Comparison of ENCODE assay signal across 8 mouse cellular contexts in the genomic region with DNA sequence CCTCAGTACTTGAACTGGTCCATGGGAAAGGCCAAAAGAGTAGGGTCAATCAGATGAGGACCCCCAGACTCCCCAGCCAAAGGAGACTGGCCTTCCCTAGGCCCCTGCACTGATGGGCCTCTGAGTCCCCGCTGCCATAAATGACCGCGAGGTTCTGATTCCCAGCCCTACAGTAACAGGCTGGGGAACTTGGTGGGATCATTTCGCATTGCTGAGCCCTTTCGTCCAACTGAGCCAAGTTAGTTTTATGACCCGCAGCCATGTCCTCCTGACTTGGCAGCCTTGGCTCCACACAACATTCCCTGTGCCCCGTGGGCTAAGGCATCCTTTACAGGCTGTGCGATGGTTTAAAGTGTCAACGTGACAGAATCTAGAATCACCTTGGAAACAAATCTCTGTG. TPM values are rescaled to one million over a fixed set of nuclear protein-coding genes. Genes with fewer than 3 reads are reported as not detected.
DNase-seq lines count a peak whose midpoint lies in the region; ATAC-seq and TF ChIP-seq lines count a peak whose summit lies in the region.

No protein-coding gene starts in this region.

- WGBS in spleen, adult 2 months: 75% methylated on average over 9 of the region's 9 CpGs
- 60% methylated on average over 9 of the region's 9 CpGs for WGBS in liver, embryonic 11.5 days
- 45% methylated on average over 9 of the region's 9 CpGs for WGBS in stomach, postnatal 0 days

- peak overlapping the region; percentile 86 for H3K4me3 ChIP-seq in erythroblast, embryonic 14.5 days (replicated peaks)
- H3K4me3 ChIP-seq in spleen, adult 2 months (ENCODE audit: extremely low read depth, insufficient read depth, insufficient read length): peak overlapping the region; percentile 73; the same call in 1 of the 2 replicates
- peak overlapping the region; percentile 79 for H3K4me3 ChIP-seq in liver, embryonic 11.5 days (ENCODE audit: low read depth, low read length)
- peak overlapping the region; percentile 83 for H3K4me3 ChIP-seq in stomach, postnatal 0 days (ENCODE audit: low read depth, low read length)

- H3K9ac ChIP-seq in liver, embryonic 11.5 days (ENCODE audit: low read depth, low read length): peak overlapping the region; percentile 81
- peak overlapping the region; percentile 93 for H3K9ac ChIP-seq in stomach, postnatal 0 days (ENCODE audit: low read length)

- H3K4me2 ChIP-seq in liver, embryonic 11.5 days: peak overlapping the region; percentile 95
- H3K4me2 ChIP-seq in stomach, postnatal 0 days (replicated peaks; ENCODE audit: low read depth): peak overlapping the region; percentile 78

- peaks cover 51% of the 10 kb centered on the region for H3K4me1 ChIP-seq in erythroblast, embryonic 14.5 days (ENCODE audit: control insufficient read depth)
- peaks cover 18% of the 10 kb centered on the region; the same call in 1 of the 2 replicates for H3K4me1 ChIP-seq in spleen, adult 2 months (ENCODE audit: control insufficient read depth, insufficient read depth, insufficient read length)
- H3K4me1 ChIP-seq in liver, embryonic 11.5 days (replicated peaks; ENCODE audit: control insufficient read depth, insufficient read depth, low read length): peaks cover 31% of the 10 kb centered on the region
- H3K4me1 ChIP-seq in stomach, postnatal 0 days (replicated peaks; ENCODE audit: control insufficient read depth, insufficient read depth): peaks cover 9% of the 10 kb centered on the region; the same call in 1 of the 2 replicates

- no peak for DNase-seq in spleen, adult 2 months (ENCODE audit: low read depth in 1 of 2, low spot score in 2 of 2)
- DNase-seq in spleen, adult 18-20 months: no peak
- no peak for DNase-seq in liver, embryonic 11.5 days (ENCODE audit: low spot score)
- no peak for DNase-seq in stomach, postnatal 0 days (ENCODE audit: low spot score)
- no peak for DNase-seq in frontal cortex, adult 2 months (ENCODE audit: extremely low spot score in 1 of 2, low spot score in 1 of 2)
- no peak for DNase-seq in retina, postnatal 1 day

- TF ChIP-seq POLR2A in spleen, adult 2 months (IDR thresholded peaks at IDR 0.05; ENCODE audit: low read depth, low read length): no peak

- no peak for TF ChIP-seq CTCF in spleen, adult 2 months (IDR thresholded peaks at IDR 0.05; ENCODE audit: extremely low read depth, insufficient read depth, insufficient read length, insufficient replicate concordance)
- no peak for TF ChIP-seq CTCF in stomach, postnatal 0 days (IDR thresholded peaks at IDR 0.05; ENCODE audit: low read depth)

- no peak for ATAC-seq in erythroblast, adult 5-6 weeks (replicated peaks; ENCODE audit: low FRiP score, poor library complexity, severe bottlenecking)
- no peak for ATAC-seq in liver, embryonic 11.5 days (replicated peaks; ENCODE audit: low FRiP score)
- ATAC-seq in stomach, postnatal 0 days (ENCODE audit: low FRiP score, low TSS enrichment): no peak

- peak overlapping the region; percentile 42; the same call in 1 of the 2 replicates for H3K27ac ChIP-seq in spleen, adult 2 months (ENCODE audit: insufficient read depth, low read length)
- H3K27ac ChIP-seq in liver, embryonic 11.5 days (ENCODE audit: low read depth, low read length): peak overlapping the region; percentile 82; the same call in 1 of the 2 replicates
- H3K27ac ChIP-seq in stomach, postnatal 0 days (replicated peaks): peak overlapping the region; percentile 94

- no peak for TF ChIP-seq EP300 in stomach, postnatal 0 days (optimal IDR thresholded peaks at IDR 0.05)

- no peaks in the 10 kb centered on the region for H3K9me3 ChIP-seq in erythroblast, embryonic 14.5 days (ENCODE audit: control insufficient read depth, low read length)
- H3K9me3 ChIP-seq in liver, embryonic 11.5 days (ENCODE audit: control insufficient read depth, low read length): no peaks in the 10 kb centered on the region
- no peaks in the 10 kb centered on the region for H3K9me3 ChIP-seq in stomach, postnatal 0 days (ENCODE audit: control insufficient read depth, low read length)

- peaks cover 6% of the 10 kb centered on the region; the same call in 1 of the 2 replicates for H3K27me3 ChIP-seq in erythroblast, embryonic 14.5 days (ENCODE audit: control insufficient read depth)
- no peaks in the 10 kb centered on the region for H3K27me3 ChIP-seq in spleen, adult 2 months (ENCODE audit: control insufficient read depth, insufficient read depth, low read length)
- no peaks in the 10 kb centered on the region for H3K27me3 ChIP-seq in liver, embryonic 11.5 days (replicated peaks; ENCODE audit: control insufficient read depth, insufficient read depth, low read length)
- no peaks in the 10 kb centered on the region for H3K27me3 ChIP-seq in stomach, postnatal 0 days (ENCODE audit: control insufficient read depth, insufficient read depth, low read length)

- H3K36me3 ChIP-seq in erythroblast, embryonic 14.5 days (ENCODE audit: control insufficient read depth): peaks cover 5% of the 10 kb centered on the region
- no peaks in the 10 kb centered on the region for H3K36me3 ChIP-seq in spleen, adult 2 months (ENCODE audit: control insufficient read depth, insufficient read depth, low read length)
- H3K36me3 ChIP-seq in liver, embryonic 11.5 days (ENCODE audit: control insufficient read depth, insufficient read depth, low read length): no peaks in the 10 kb centered on the region
- no peaks in the 10 kb centered on the region for H3K36me3 ChIP-seq in stomach, postnatal 0 days (ENCODE audit: control insufficient read depth, insufficient read depth, low read length)

RNA-seq across cellular contexts. Expression of a gene that starts 1.0 kb away (rescaled TPM):
- 3.8 and 4.6 TPM in 2 replicates for polyA plus RNA-seq in erythroblast, embryonic 14.5 days (2012)
- total RNA-seq in erythroblast, adult 5-6 weeks (2015; ENCODE audit: low replicate concordance): 16.5 and 24.5 TPM in 2 replicates
- total RNA-seq in erythroblast, adult 5-6 weeks (2017; ENCODE audit: low replicate concordance): 5.4 and 7.2 TPM in 2 replicates
- 68.0 and 83.6 TPM in 2 replicates for polyA plus RNA-seq in spleen, adult 2 months (2012; rRNA removed)
- polyA plus RNA-seq in liver, embryonic 11.5 days (2014; fragmentation: Nextera tagmentation; extraction: Ambion mirVana): 29.8 and 31.3 TPM in 2 replicates
- 8.0 and 10.6 TPM in 2 replicates for polyA plus RNA-seq in stomach, postnatal 0 days (2015; fragmentation: Nextera tagmentation; extraction: Ambion mirVana)
- 16.4 and 20.4 TPM in 2 replicates for polyA plus RNA-seq in frontal cortex, adult 2 months (2012; rRNA removed)

RNA-seq across cellular contexts. Expression of a gene that starts 1.1 kb away (rescaled TPM):
- 0.30 and 0.61 TPM in 2 replicates for polyA plus RNA-seq in erythroblast, embryonic 14.5 days (2012)
- 2.9 and 14.0 TPM in 2 replicates for total RNA-seq in erythroblast, adult 5-6 weeks (2015; ENCODE audit: low replicate concordance)
- 7.8 and 18.0 TPM in 2 replicates for total RNA-seq in erythroblast, adult 5-6 weeks (2017; ENCODE audit: low replicate concordance)
- 9.3 and 13.1 TPM in 2 replicates for polyA plus RNA-seq in spleen, adult 2 months (2012; rRNA removed)
- 49.7 and 54.4 TPM in 2 replicates for polyA plus RNA-seq in liver, embryonic 11.5 days (2014; fragmentation: Nextera tagmentation; extraction: Ambion mirVana)
- 27.2 and 27.8 TPM in 2 replicates for polyA plus RNA-seq in stomach, postnatal 0 days (2015; fragmentation: Nextera tagmentation; extraction: Ambion mirVana)
- polyA plus RNA-seq in frontal cortex, adult 2 months (2012; rRNA removed): 87.9 and 89.4 TPM in 2 replicates

Comparison
In these comparisons a context has a peak if more than half of its experiments do, and no peak if none do; other contexts are left out.
1. H3K27ac ChIP-seq: peak in every context shown above with its lines; median percentile 94 in stomach, postnatal 0 days; 82 in liver, embryonic 11.5 days; 42 in spleen, adult 2 months.